In the genomic region with DNA sequence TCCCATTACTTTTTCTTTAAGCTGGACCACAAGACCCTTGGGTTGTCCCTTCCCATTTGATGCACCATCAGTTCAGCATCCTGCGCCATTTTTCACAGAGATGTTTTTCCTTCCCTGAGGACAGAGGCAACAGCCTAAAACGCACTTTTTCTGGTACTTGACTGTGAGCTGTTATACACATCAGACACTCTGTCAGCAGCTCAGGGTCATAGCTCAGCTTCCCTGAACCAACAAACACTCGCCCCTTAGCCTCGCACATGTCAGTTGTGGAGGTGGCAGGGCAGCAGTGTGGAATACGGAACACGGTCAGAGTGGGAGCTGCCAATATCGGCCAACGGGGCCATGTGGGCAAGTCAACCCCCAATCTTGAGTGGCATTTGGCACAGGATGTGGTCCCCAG, we compare ENCODE assay signal across 18 mouse cellular contexts. TPM values are rescaled to one million over a fixed set of nuclear protein-coding genes. Genes with fewer than 3 reads are reported as not detected.
A peak's percentile ranks its signal among the peaks of the same experiment; 100 is the strongest.
DNase-seq lines count a peak whose midpoint lies in the region; ATAC-seq and TF ChIP-seq lines count a peak whose summit lies in the region.
"Had no signal": no experiment of that assay in that cellular context is flagged by ENCODE, and none has a peak within 500 bp of the region (broad histone marks: within the 10 kb centered on the region; RNA-seq: fewer than 3 reads in every experiment).

No protein-coding gene starts in this region.

- 83% methylated on average over 8 of the region's 8 CpGs for WGBS in intestine, embryonic 14.5 days
- WGBS in intestine, postnatal 0 days, result 86% methylated on average over 8 of the region's 8 CpGs

- peak; percentile 29 for DNase-seq in adrenal gland, postnatal 14 days
- no peak for DNase-seq in adrenal gland, postnatal 10 days
- DNase-seq in intestine, embryonic 14.5 days (ENCODE audit: low spot score), result peak; percentile 37
- DNase-seq in testis, postnatal 10 days (ENCODE audit: low spot score), result peak; percentile 16
- no peak for DNase-seq in testis, postnatal 14 days (ENCODE audit: low spot score)
- DNase-seq in ovary, postnatal 10 days (ENCODE audit: low spot score), result no peak
- DNase-seq: cerebellum, adult 2 months; gastrocnemius, adult 2 months; gastrocnemius, postnatal 25 days had no signal

- no peak overlapping the region for H3K4me3 ChIP-seq in intestine, embryonic 14.5 days (ENCODE audit: low read depth, low read length)
- no peak overlapping the region for H3K4me3 ChIP-seq in intestine, postnatal 0 days (ENCODE audit: low read depth, low read length)
- H3K4me3 ChIP-seq: embryonic facial prominence, embryonic 15.5 days; erythroblast, embryonic 14.5 days; forebrain, embryonic 10.5 days; gastrocnemius, adult 2 months; heart, embryonic 15.5 days; hindbrain, embryonic 10.5 days had no signal

- no peaks in the 10 kb centered on the region for H3K9me3 ChIP-seq in intestine, embryonic 14.5 days (ENCODE audit: control insufficient read depth, low read length)
- no peaks in the 10 kb centered on the region for H3K9me3 ChIP-seq in intestine, postnatal 0 days (ENCODE audit: control insufficient read depth)
- H3K9me3 ChIP-seq: embryonic facial prominence, embryonic 15.5 days; forebrain, embryonic 10.5 days; heart, embryonic 15.5 days; hindbrain, embryonic 10.5 days had no signal

- no peaks in the 10 kb centered on the region for H3K27me3 ChIP-seq in intestine, embryonic 14.5 days (replicated peaks; ENCODE audit: control insufficient read depth, insufficient read depth, low read length)
- no peaks in the 10 kb centered on the region for H3K27me3 ChIP-seq in intestine, postnatal 0 days (replicated peaks; ENCODE audit: control insufficient read depth, insufficient read depth, low read length)
- H3K27me3 ChIP-seq: embryonic facial prominence, embryonic 15.5 days; heart, embryonic 15.5 days had no signal

- H3K9ac ChIP-seq in intestine, embryonic 14.5 days (ENCODE audit: low read length), result no peak overlapping the region
- no peak overlapping the region for H3K9ac ChIP-seq in intestine, postnatal 0 days (ENCODE audit: low read depth, low read length)
- H3K9ac ChIP-seq: embryonic facial prominence, embryonic 15.5 days; heart, embryonic 15.5 days; hindbrain, embryonic 14.5 days had no signal

- no peak overlapping the region for H3K4me2 ChIP-seq in intestine, embryonic 14.5 days (ENCODE audit: low read length)
- no peak overlapping the region for H3K4me2 ChIP-seq in intestine, postnatal 0 days (replicated peaks; ENCODE audit: low read depth)
- H3K4me2 ChIP-seq: embryonic facial prominence, embryonic 15.5 days; heart, embryonic 11.5 days; heart, embryonic 15.5 days; hindbrain, embryonic 14.5 days had no signal

- no peaks in the 10 kb centered on the region for H3K36me3 ChIP-seq in intestine, embryonic 14.5 days (ENCODE audit: control insufficient read depth, insufficient read depth, low read length)
- H3K36me3 ChIP-seq in intestine, postnatal 0 days (ENCODE audit: control insufficient read depth, insufficient read depth), result no peaks in the 10 kb centered on the region
- H3K36me3 ChIP-seq: embryonic facial prominence, embryonic 15.5 days; forebrain, embryonic 10.5 days; heart, embryonic 15.5 days; hindbrain, embryonic 10.5 days had no signal

- H3K4me1 ChIP-seq in intestine, embryonic 14.5 days (replicated peaks; ENCODE audit: control insufficient read depth, insufficient read depth, low read length), result no peaks in the 10 kb centered on the region
- no peaks in the 10 kb centered on the region for H3K4me1 ChIP-seq in intestine, postnatal 0 days (replicated peaks; ENCODE audit: control insufficient read depth, insufficient read depth, low read length)
- H3K4me1 ChIP-seq: embryonic facial prominence, embryonic 15.5 days; heart, embryonic 15.5 days had no signal

- H3K27ac ChIP-seq in intestine, embryonic 14.5 days (ENCODE audit: low read depth), result no peak overlapping the region
- no peak overlapping the region for H3K27ac ChIP-seq in intestine, postnatal 0 days (ENCODE audit: low read depth, low read length)
- H3K27ac ChIP-seq: embryonic facial prominence, embryonic 15.5 days; forebrain, embryonic 10.5 days; gastrocnemius, adult 2 months; heart, embryonic 15.5 days; hindbrain, embryonic 10.5 days; hindbrain, embryonic 14.5 days had no signal

- TF ChIP-seq CTCF in intestine, postnatal 0 days (IDR thresholded peaks at IDR 0.05; ENCODE audit: low read depth), result no peak

- no peak for ATAC-seq in intestine, embryonic 14.5 days (replicated peaks; ENCODE audit: low FRiP score, low TSS enrichment, low read depth)
- no peak for ATAC-seq in intestine, postnatal 0 days
- ATAC-seq: forebrain, embryonic 14.5 days had no signal

RNA-seq across cellular contexts. Expression of gene Slc35c1, which starts 59.1 kb away (rescaled TPM):
- total RNA-seq in adrenal gland, postnatal 14 days (2021), result 15.6 and 19.5 TPM in 2 replicates
- total RNA-seq in adrenal gland, postnatal 10 days (2021), result 10 to 100 TPM; 14.7 to 17.6 TPM
- 26.8 and 30.2 TPM in 2 replicates for polyA plus RNA-seq in intestine, embryonic 14.5 days (2014; fragmentation: Nextera tagmentation; extraction: Ambion mirVana)
- 51.9 and 59.2 TPM in 2 replicates for polyA plus RNA-seq in intestine, postnatal 0 days (2015; fragmentation: Nextera tagmentation; extraction: Ambion mirVana)

Comparison
In these comparisons a context has a peak if more than half of its experiments do, and no peak if none do; other contexts are left out.
1. DNase-seq: peak in adrenal gland, postnatal 14 days (single experiment), intestine, embryonic 14.5 days (single experiment) and testis, postnatal 10 days (single experiment); none in adrenal gland, postnatal 10 days (single experiment), testis, postnatal 14 days (single experiment) and ovary, postnatal 10 days (single experiment).